Mouse (Mus musculus) limb, embryonic 14.5 days (tissue): ENCODE measurements around the gene Fbxw21. TPM values are rescaled to one million over a fixed set of nuclear protein-coding genes. Genes with fewer than 3 reads are reported as not detected.
"Not testable (repeated sequence)": the region's sequence is repeated elsewhere in the genome, so short reads cannot be mapped to it uniquely, and the experiment has no call there.

Experiments used
- ATAC-seq: fragments of 200-750 bp; cut with Nextera tagmentation; 2 replicates; pipeline ENCODE4 v1.8.0; 2017; ENCODE audit warnings: low read depth, moderate number of reproducible peaks, moderate TSS enrichment; ENCODE audit not compliant: low FRiP score
- DNase-seq: peaks from one replicate; pipeline ENCODE4 v3.0.0-alpha.2; 2015; ENCODE audit warnings: low spot score
- H3K27ac ChIP-seq: fragments of 300-500 bp; sonication (generic); replicated peaks from 2 replicates; pipeline ENCODE4 v1.5.1; 2014; ENCODE audit warnings: low read depth, mild to moderate bottlenecking, low read length, moderate library complexity, mixed read lengths
- H3K27me3 ChIP-seq: fragments of 300-500 bp; sonication (generic); 2 replicates; pipeline ENCODE4 v1.6.1; 2014; ENCODE audit warnings: low read length, mixed read lengths; ENCODE audit not compliant: control insufficient read depth, insufficient read depth
- H3K36me3 ChIP-seq: fragments of 300-500 bp; sonication (generic); 2 replicates; pipeline ENCODE4 v1.6.1; 2014; ENCODE audit warnings: mild to moderate bottlenecking, low read length, moderate library complexity, mixed read lengths; ENCODE audit not compliant: control insufficient read depth, insufficient read depth
- H3K4me1 ChIP-seq: fragments of 300-500 bp; sonication (generic); 2 replicates; pipeline ENCODE4 v1.6.1; 2014; ENCODE audit warnings: antibody characterized with exemption, low read length, mixed read lengths; ENCODE audit not compliant: control insufficient read depth, insufficient read depth
- H3K4me2 ChIP-seq: fragments of 300-500 bp; sonication (generic); replicated peaks from 2 replicates; pipeline ENCODE4 v1.6.1; 2014; ENCODE audit warnings: low read depth, mild to moderate bottlenecking, low read length, moderate library complexity; ENCODE audit not compliant: severe bottlenecking
- H3K4me3 ChIP-seq: fragments of 300-500 bp; sonication (generic); replicated peaks from 2 replicates; pipeline ENCODE4 v1.5.1; 2014; ENCODE audit warnings: low read length
- H3K9ac ChIP-seq: fragments of 300-500 bp; sonication (generic); 2 replicates; pipeline ENCODE4 v1.6.1; 2014; ENCODE audit warnings: mild to moderate bottlenecking, low read depth, low read length, moderate library complexity; ENCODE audit not compliant: severe bottlenecking
- H3K9me3 ChIP-seq: fragments of 300-500 bp; sonication (generic); 2 replicates; pipeline ENCODE4 v1.6.1; 2016; ENCODE audit warnings: low read length; ENCODE audit not compliant: control insufficient read depth
- POLR2A ChIP-seq: fragments of 200-500 bp; IDR thresholded peaks from 2 replicates; pipeline ENCODE4 v1.8.0; 2012; ENCODE audit warnings: inconsistent platforms, mild to moderate bottlenecking, moderate library complexity, borderline replicate concordance; ENCODE audit not compliant: insufficient read depth, insufficient read length; ENCODE audit errors: extremely low read depth
- WGBS: fragments of 180-500 bp; shearing (Covaris S2); extraction: QIAGEN DNeasy Blood & Tissue Kit; methylation state at CpG from one replicate; pipeline ENCODE4 v1.1.7; 2014; 5-methylcytosine and 5-hydroxymethylcytosine counted together
- polyA plus RNA-seq, 2 experiments: library from polyadenylated mRNA; depleted of rRNA in 1 of 2; stranded (reverse) in 1 of 2; unstranded in 1 of 2; fragments of >200 nt; fragmentation: Nextera tagmentation in 1 of 2; extraction: Ambion mirVana in 1 of 2; gene quantifications; 2 replicates each; pipeline versions ENCODE4 v1.2.1 to v1.2.3; 2012 to 2014

Gene Fbxw21
- polyA plus RNA-seq, 2 experiments, result not detected

DNA sequence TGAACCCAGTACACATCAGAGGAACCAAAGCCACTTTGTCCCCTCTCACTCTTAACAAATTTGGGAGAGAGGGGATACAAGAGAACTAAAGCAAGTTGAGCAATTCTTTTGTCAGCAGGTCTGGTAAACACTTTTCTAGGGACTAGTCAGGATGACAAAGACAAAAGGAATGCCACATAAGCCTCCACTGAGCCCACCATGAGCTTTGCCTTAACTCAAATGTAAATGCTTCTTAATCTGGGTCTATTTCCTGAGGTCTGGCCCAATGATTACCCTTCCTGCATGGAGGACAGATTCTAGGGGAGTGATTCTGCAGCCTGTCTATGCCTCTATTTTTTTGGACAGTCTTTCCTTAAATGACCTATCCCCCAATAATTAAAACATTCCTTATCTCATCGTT is 14.5 kb upstream of the Fbxw21 start:
- no peak overlapping the region for H3K9ac ChIP-seq
- WGBS, result 88% methylated on average over 1 of the region's 1 CpGs

DNA sequence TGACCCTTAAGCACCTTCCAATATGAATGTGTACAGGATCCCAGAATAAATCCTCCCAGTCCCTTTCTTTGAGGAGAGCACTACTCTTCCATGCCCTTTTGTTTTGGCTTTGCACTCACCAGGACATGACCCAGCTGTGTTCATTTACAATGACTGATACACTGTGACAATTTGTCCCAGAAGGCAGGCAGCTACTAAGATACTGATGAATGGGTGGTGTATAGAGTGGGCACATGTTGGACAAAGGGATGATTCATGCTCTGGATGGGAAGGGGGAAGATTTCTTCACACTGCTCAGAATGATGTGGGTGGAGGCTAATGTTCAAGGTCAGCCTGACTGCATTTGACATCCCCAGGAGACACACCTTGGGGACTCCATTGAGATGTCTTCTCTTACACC is 5.5 kb upstream of the Fbxw21 start:
- Histone ChIP-seq H3K27ac (no peak overlapping the region), H3K4me3 (no peak overlapping the region), H3K9ac (no peak overlapping the region), H3K4me1 (no peaks in the 10 kb centered on the region), H3K4me2 (no peak overlapping the region), H3K36me3 (no peaks in the 10 kb centered on the region), H3K9me3 (no peaks in the 10 kb centered on the region), H3K27me3 (no peaks in the 10 kb centered on the region)
- TF ChIP-seq POLR2A, result no peak
- DNase-seq (no peak), ATAC-seq (no peak)

More for the DNA sequence above, 14.5 kb upstream of the Fbxw21 start:
- H3K9me3 ChIP-seq, result 0 out of 2 replicates have a peak, but pooled peaks cover 4% of the 10 kb centered on the region
- H3K36me3 ChIP-seq, result no peaks in the 10 kb centered on the region
- H3K4me2 ChIP-seq, result no peak overlapping the region
- no peak for TF ChIP-seq POLR2A
- no peak for ATAC-seq
- H3K4me1 ChIP-seq, result no peaks in the 10 kb centered on the region
- H3K27ac ChIP-seq, result no peak overlapping the region
- no peak overlapping the region for H3K4me3 ChIP-seq
- no peak for DNase-seq
- no peaks in the 10 kb centered on the region for H3K27me3 ChIP-seq

DNA sequence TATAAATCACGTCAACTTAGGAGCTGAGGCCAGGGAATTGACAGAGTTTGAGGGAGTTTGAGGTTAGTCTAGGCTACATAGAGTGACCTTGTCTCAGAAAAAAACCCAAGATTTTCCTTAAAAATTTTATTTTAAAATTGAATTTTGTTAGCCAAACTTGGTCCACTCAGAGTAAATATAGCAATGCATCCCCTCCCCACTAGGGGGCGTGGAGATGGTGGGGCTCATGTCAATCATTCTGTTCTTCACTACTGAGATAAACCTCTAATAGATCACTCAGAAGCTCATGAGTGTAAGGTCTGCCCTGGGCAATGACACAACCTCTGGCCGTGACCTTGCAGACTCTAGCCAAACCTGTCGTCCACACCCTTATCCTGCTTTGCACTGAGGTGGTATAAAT is 21.4 kb downstream of the Fbxw21 start:
- not testable (repeated sequence) for H3K4me3 ChIP-seq, H3K9me3 ChIP-seq, H3K27ac ChIP-seq, H3K4me2 ChIP-seq, H3K4me1 ChIP-seq, H3K9ac ChIP-seq, ATAC-seq, DNase-seq, H3K36me3 ChIP-seq, H3K27me3 ChIP-seq
- 65% methylated on average over 4 of the region's 4 CpGs for WGBS

DNA sequence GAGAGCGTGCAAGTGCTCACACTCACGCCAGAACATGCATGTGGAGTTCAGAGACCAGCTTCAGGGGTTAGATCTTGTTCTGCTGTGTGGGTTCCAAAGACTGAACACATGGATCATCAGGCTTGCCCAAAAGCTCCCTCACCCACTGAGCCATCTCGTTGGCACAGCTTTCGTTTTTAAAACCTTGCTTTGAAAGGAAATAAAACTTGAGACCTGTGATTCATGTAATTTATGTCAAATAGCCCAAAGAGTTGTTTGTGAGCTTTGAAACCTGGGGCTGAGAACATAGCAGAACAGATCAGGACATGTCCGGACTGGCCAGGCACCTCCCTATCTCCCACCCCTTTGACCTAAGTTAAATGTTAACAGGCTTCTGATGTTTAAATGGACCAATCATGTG is 31.8 kb downstream of the Fbxw21 start:
- Histone ChIP-seq H3K4me1 (no peaks in the 10 kb centered on the region), H3K27me3 (no peaks in the 10 kb centered on the region), H3K27ac (no peak overlapping the region), H3K9me3 (no peaks in the 10 kb centered on the region), H3K9ac (no peak overlapping the region), H3K4me3 (no peak overlapping the region), H3K36me3 (no peaks in the 10 kb centered on the region), H3K4me2 (no peak overlapping the region)
- 83% methylated on average over 5 of the region's 5 CpGs for WGBS
- no peak for DNase-seq
- TF ChIP-seq POLR2A, result no peak
- ATAC-seq, result no peak

DNA sequence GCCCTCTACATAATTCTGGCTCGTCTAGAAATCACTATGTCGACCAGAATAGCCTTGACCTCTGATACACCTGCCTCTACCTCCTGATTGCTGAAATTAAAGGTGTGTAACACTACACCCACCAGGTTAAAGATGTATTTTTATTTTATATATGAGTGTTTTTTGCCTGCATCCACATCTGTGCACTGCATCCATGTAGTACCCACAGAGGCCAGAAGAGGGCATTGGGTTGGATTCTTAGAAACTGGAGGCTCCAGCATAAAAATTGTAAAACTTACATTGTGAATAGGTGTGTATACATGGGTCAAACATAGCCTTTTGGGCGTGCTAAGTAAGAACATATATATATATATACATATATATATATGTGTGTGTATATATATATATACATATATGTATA is 33.6 kb downstream of the Fbxw21 start:
- TF ChIP-seq POLR2A, result no peak

DNA sequence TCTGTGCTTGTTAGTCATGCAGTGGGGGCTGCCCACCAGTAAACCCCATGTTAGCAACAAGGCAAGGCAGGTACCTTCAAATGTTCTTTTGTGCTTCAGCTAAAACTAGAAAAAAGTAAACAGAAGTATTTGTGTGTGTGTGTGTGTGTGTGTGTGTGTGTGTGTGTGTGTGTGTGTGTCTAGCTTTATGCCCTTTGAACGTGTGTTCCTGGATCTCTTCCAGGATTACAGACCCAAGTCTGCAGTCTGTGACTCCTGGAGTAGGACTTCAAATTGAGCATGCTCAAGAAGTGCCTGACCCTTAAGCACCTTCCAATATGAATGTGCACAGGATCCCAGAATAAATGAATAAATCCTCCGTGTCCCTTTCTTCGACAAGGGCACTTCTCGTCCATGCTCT is 34.8 kb downstream of the Fbxw21 start:
- no peak overlapping the region for H3K9ac ChIP-seq
- DNase-seq, result no peak
- H3K27ac ChIP-seq, result no peak overlapping the region
- H3K27me3 ChIP-seq, result no peaks in the 10 kb centered on the region
- H3K9me3 ChIP-seq, result no peaks in the 10 kb centered on the region
- H3K4me1 ChIP-seq, result no peaks in the 10 kb centered on the region
- no peak for ATAC-seq
- no peak overlapping the region for H3K4me2 ChIP-seq
- no peaks in the 10 kb centered on the region for H3K36me3 ChIP-seq
- no peak overlapping the region for H3K4me3 ChIP-seq
- no peak for TF ChIP-seq POLR2A
- 79% methylated on average over 4 of the region's 4 CpGs for WGBS

More for the DNA sequence above, 33.6 kb downstream of the Fbxw21 start:
- 49% methylated on average over 3 of the region's 3 CpGs for WGBS
- no peaks in the 10 kb centered on the region for H3K4me1 ChIP-seq
- no peaks in the 10 kb centered on the region for H3K36me3 ChIP-seq
- no peaks in the 10 kb centered on the region for H3K27me3 ChIP-seq
- H3K4me3 ChIP-seq, result no peak overlapping the region
- H3K9me3 ChIP-seq, result no peaks in the 10 kb centered on the region
- DNase-seq, result no peak
- no peak overlapping the region for H3K9ac ChIP-seq
- H3K4me2 ChIP-seq, result no peak overlapping the region
- H3K27ac ChIP-seq, result no peak overlapping the region
- no peak for ATAC-seq
